Comparison of ENCODE assay signal across 8 mouse cellular contexts in the genomic region with DNA sequence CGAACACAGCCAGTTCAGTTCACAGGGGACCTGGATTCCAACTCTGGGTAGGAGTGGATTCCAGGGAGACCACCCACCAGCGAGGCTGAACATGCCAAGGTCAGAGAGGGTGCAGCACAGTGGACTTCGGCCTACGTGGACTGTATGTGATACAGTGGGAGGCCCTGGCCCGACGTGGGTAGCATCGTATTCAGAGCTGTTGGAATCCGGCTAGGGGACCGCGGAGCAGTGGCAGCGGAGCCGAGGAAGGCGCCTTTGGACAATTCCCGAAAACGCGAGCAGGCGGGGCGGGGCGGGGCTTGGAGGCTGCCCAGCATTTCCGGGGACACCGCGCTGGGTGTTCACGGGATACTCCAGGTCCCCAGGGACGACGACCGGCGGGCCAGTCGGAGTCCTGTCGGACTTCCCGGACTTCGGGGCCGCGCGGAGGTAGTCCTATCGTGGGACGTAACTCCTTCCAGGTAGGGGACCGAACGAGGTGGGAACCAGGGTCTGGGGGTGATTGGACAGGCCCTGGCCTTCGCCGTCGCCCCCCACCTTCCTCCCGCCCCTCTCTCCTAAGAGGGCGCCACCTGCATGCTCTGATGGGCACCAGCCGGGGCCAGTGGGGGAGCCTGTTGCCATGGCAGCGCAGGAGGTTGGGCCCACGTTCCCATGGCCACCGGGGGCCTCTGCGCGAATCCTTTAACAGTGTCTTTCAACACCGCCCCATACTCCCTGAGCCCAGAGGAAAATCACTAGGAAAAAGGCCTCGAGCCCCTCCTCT. TPM values are rescaled to one million over a fixed set of nuclear protein-coding genes. Genes with fewer than 3 reads are reported as not detected.
DNase-seq lines count a peak whose midpoint lies in the region; ATAC-seq and TF ChIP-seq lines count a peak whose summit lies in the region.

A gene (plus strand): TSS at position 311 of the 766 bp plus-strand sequence.

- TF ChIP-seq CTCF in ES-Bruce4 (IDR thresholded peaks at IDR 0.05; ENCODE audit: low read depth, low read length), result peak; percentile 6
- peak; percentile 54 for TF ChIP-seq CTCF in liver, postnatal 0 days (IDR thresholded peaks at IDR 0.05; ENCODE audit: low read depth)

- intact Hi-C loops in heart, postnatal 36 days (cut with DNase I), result loop anchor here (2.0 kb wide), 1 partner anchor 28 kb away; no protein-coding TSS in a partner anchor

- no peaks in the 10 kb centered on the region for H3K27me3 ChIP-seq in ES-Bruce4 (ENCODE audit: control insufficient read depth, insufficient read depth, low read length, poor library complexity, severe bottlenecking)
- no peaks in the 10 kb centered on the region for H3K27me3 ChIP-seq in liver, postnatal 0 days (ENCODE audit: insufficient read depth, low read length)
- no peaks in the 10 kb centered on the region for H3K27me3 ChIP-seq in neural tube, embryonic 14.5 days (ENCODE audit: control insufficient read depth, insufficient read depth, low read length)

- no peaks in the 10 kb centered on the region for H3K9me3 ChIP-seq in ES-Bruce4 (replicated peaks; ENCODE audit: control insufficient read depth, insufficient read depth, low read length, poor library complexity, severe bottlenecking)
- H3K9me3 ChIP-seq in liver, postnatal 0 days (ENCODE audit: low read length), result no peaks in the 10 kb centered on the region
- no peaks in the 10 kb centered on the region for H3K9me3 ChIP-seq in neural tube, embryonic 14.5 days (ENCODE audit: control insufficient read depth, low read length)

- WGBS in liver, postnatal 0 days (ENCODE audit: insufficient replicate concordance), result 4% methylated on average over 49 of the region's 51 CpGs
- WGBS in neural tube, embryonic 14.5 days, result under 1% methylated on average over 40 of the region's 51 CpGs

- TF ChIP-seq EP300 in ES-Bruce4 (IDR thresholded peaks at IDR 0.05; ENCODE audit: insufficient read depth, low read depth, low read length), result 0 out of 2 replicates have a peak, but pooled peaks have one; percentile 35
- TF ChIP-seq EP300 in liver, postnatal 0 days (IDR thresholded peaks at IDR 0.05; ENCODE audit: low read depth), result no peak

- DNase-seq in cerebellum, adult 8-10 months, result peak; percentile 77
- peak; percentile 82 for DNase-seq in forelimb bud, embryonic 11.5 days (ENCODE audit: low read depth, low spot score)
- DNase-seq in heart, postnatal 36 days, result peak; percentile 87 to 90
- peak; percentile 95 to 96 for DNase-seq in layer of hippocampus, adult 18-20 months (ENCODE audit: low spot score in 2 of 2)
- peak; percentile 89 for DNase-seq in liver, postnatal 0 days
- DNase-seq in telencephalon, adult 2 months (ENCODE audit: low read depth, low spot score), result peak; percentile 86

- peak within 1 kb of the TSS; percentile 100 for H3K27ac ChIP-seq in ES-Bruce4 (ENCODE audit: insufficient read depth, low read length)
- peak within 1 kb of the TSS; percentile 83 for H3K27ac ChIP-seq in liver, postnatal 0 days (ENCODE audit: low read depth)
- H3K27ac ChIP-seq in neural tube, embryonic 14.5 days (ENCODE audit: low read depth, low read length), result peak within 1 kb of the TSS; percentile 76

- H3K36me3 ChIP-seq in ES-Bruce4 (ENCODE audit: control insufficient read depth, insufficient read depth, low read length, poor library complexity, severe bottlenecking), result no peaks in the 10 kb centered on the region
- no peaks in the 10 kb centered on the region for H3K36me3 ChIP-seq in liver, postnatal 0 days (replicated peaks; ENCODE audit: insufficient read depth, low read length)
- H3K36me3 ChIP-seq in neural tube, embryonic 14.5 days (ENCODE audit: control insufficient read depth, insufficient read depth, low read length), result no peaks in the 10 kb centered on the region

- no peak for TF ChIP-seq POLR2A in ES-Bruce4 (IDR thresholded peaks at IDR 0.05; ENCODE audit: insufficient read depth, low read length)

- peak; percentile 86 for ATAC-seq in liver, postnatal 0 days
- ATAC-seq in neural tube, embryonic 14.5 days (ENCODE audit: low read depth), result peak; percentile 92

- H3K4me1 ChIP-seq in ES-Bruce4 (ENCODE audit: control insufficient read depth, insufficient read depth, low read length), result peaks cover 9% of the 10 kb centered on the region
- H3K4me1 ChIP-seq in liver, postnatal 0 days (ENCODE audit: insufficient read depth), result peaks cover 59% of the 10 kb centered on the region
- peaks cover 25% of the 10 kb centered on the region for H3K4me1 ChIP-seq in neural tube, embryonic 14.5 days (ENCODE audit: control insufficient read depth, insufficient read depth, low read length)

- peak within 1 kb of the TSS; percentile 93 for H3K4me2 ChIP-seq in liver, postnatal 0 days (ENCODE audit: low read depth, low read length)
- H3K4me2 ChIP-seq in neural tube, embryonic 14.5 days (ENCODE audit: low read depth, low read length), result peak within 1 kb of the TSS; percentile 63

- peak within 1 kb of the TSS; percentile 97 for H3K4me3 ChIP-seq in ES-Bruce4 (ENCODE audit: low read depth, low read length)
- H3K4me3 ChIP-seq in liver, postnatal 0 days (ENCODE audit: low read depth, low read length), result peak within 1 kb of the TSS; percentile 73
- H3K4me3 ChIP-seq in neural tube, embryonic 14.5 days (ENCODE audit: low read depth, low read length), result peak within 1 kb of the TSS; percentile 46

- H3K9ac ChIP-seq in ES-Bruce4 (ENCODE audit: low read depth, poor library complexity, severe bottlenecking), result peak within 1 kb of the TSS; percentile 83
- peak within 1 kb of the TSS; percentile 64 for H3K9ac ChIP-seq in liver, postnatal 0 days (replicated peaks)
- H3K9ac ChIP-seq in neural tube, embryonic 14.5 days (replicated peaks; ENCODE audit: low read depth, low read length), result peak within 1 kb of the TSS; percentile 53

RNA-seq across cellular contexts. Expression of the gene that starts here (rescaled TPM):
- 27.1 and 29.0 TPM in 2 replicates for polyA plus RNA-seq in ES-Bruce4 (2011; ENCODE audit: insufficient read depth, insufficient read length, low read depth, missing spikeins)
- 10 to 100 TPM; 12.1 to 12.4 TPM for total RNA-seq in heart, postnatal 36 days (2021)
- total RNA-seq in layer of hippocampus, adult 18-20 months (2021), result 10 to 100 TPM; 22.0 to 23.6 TPM
- polyA plus RNA-seq in liver, postnatal 0 days (2015; fragmentation: Nextera tagmentation; extraction: Ambion mirVana), result 11.7 and 13.5 TPM in 2 replicates
- 18.7 and 25.7 TPM in 2 replicates for polyA plus RNA-seq in neural tube, embryonic 14.5 days (2014; fragmentation: Nextera tagmentation; extraction: Ambion mirVana)

Comparison
In these comparisons a context has a peak if more than half of its experiments do, and no peak if none do; other contexts are left out.
1. Peak in every context shown above with its lines: DNase-seq, ATAC-seq, H3K4me3 ChIP-seq and H3K27ac ChIP-seq.
2. H3K4me3 ChIP-seq: peak in every context shown above with its lines; median percentile 97 in ES-Bruce4; 73 in liver, postnatal 0 days; 46 in neural tube, embryonic 14.5 days.